Mouse (Mus musculus) hindbrain, embryonic 12.5 days (tissue): ENCODE data around the gene Ppm1m. TPM values are rescaled to one million over a fixed set of nuclear protein-coding genes. Genes with fewer than 3 reads are reported as not detected.

Experiments
- ATAC-seq: fragments of 200-750 bp; cut with Nextera tagmentation; 2 replicates; pipeline ENCODE4 v1.8.0; 2017; ENCODE audit warnings: moderate TSS enrichment; ENCODE audit not compliant: low FRiP score
- H3K27ac ChIP-seq: fragments of 300-500 bp; sonication (generic); 2 replicates; pipeline ENCODE4 v1.5.1; 2016; ENCODE audit warnings: mild to moderate bottlenecking
- H3K27me3 ChIP-seq: fragments of 300-500 bp; sonication (generic); 2 replicates; pipeline ENCODE4 v1.6.1; 2016; ENCODE audit warnings: mild to moderate bottlenecking
- H3K36me3 ChIP-seq: fragments of 300-500 bp; sonication (generic); 2 replicates; pipeline ENCODE4 v1.6.1; 2016; ENCODE audit warnings: mild to moderate bottlenecking
- H3K4me1 ChIP-seq: fragments of 300-500 bp; sonication (generic); 2 replicates; pipeline ENCODE4 v1.6.1; 2016
- H3K4me2 ChIP-seq: fragments of 300-500 bp; sonication (generic); replicated peaks from 2 replicates; pipeline ENCODE4 v1.6.1; 2016; ENCODE audit warnings: mild to moderate bottlenecking
- H3K4me3 ChIP-seq: fragments of 300-500 bp; sonication (generic); 2 replicates; pipeline ENCODE4 v1.5.1; 2016; ENCODE audit warnings: mild to moderate bottlenecking
- H3K9ac ChIP-seq: fragments of 300-500 bp; sonication (generic); 2 replicates; pipeline ENCODE4 v1.6.1; 2016; ENCODE audit warnings: mild to moderate bottlenecking, moderate library complexity
- H3K9me3 ChIP-seq: fragments of 300-500 bp; sonication (generic); replicated peaks from 2 replicates; pipeline ENCODE4 v1.6.1; 2016; ENCODE audit warnings: mild to moderate bottlenecking
- WGBS: fragments of 180-500 bp; shearing (Covaris S2); methylation state at CpG from one replicate; pipeline ENCODE4 v1.1.7; 2016; 5-methylcytosine and 5-hydroxymethylcytosine counted together
- polyA plus RNA-seq: library from polyadenylated mRNA; unstranded; fragments of >200 nt; fragmentation: Nextera tagmentation; extraction: Ambion mirVana; gene quantifications from 2 replicates; pipeline ENCODE4 v1.2.1, GENCODE M21; 2016

Ppm1m gene
- 32.3 and 37.0 TPM in 2 replicates for polyA plus RNA-seq

DNA sequence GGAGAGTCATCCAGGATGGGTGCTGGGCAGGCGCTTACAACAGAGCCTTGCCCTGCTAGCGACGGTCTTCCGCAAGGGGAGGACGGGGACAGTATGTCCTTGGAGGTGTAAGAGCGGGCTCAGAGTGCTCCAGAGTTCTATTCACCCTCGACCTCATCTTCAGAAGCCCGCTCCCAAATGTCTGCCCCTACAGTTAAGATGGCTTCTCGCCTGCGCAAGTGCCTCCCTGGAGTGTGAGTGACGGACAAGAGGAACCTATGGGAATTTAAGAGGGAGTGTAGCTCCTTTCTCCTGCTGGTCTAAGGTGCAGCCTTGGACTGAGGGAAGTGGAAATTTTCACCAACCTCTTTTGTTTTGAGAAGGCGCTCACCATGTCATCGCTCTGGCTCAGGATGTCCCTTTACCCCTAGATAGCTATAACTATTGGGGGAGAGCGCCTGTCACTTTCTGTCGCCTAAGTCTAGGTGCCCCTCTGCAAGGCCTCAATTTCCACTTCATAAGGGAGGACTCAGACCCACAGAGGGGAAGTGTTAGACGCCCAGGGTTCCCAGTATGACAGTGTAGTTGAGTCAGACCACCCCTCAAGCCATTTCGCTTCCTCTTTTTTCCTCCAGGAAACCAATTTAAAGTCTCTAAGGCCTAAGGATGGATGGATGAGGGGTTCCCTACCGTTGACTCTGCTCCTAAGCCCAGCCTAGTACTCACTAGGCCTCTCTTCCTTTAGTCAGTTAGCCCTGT, at the start of gene Ppm1m:
Gene Ppm1m (minus strand): TSS at position 212 of the 738 bp plus-strand sequence.
- no peaks in the 10 kb centered on the region for H3K9me3 ChIP-seq
- no peaks in the 10 kb centered on the region for H3K36me3 ChIP-seq
- no peak within 1 kb of the TSS for H3K27ac ChIP-seq
- H3K4me1 ChIP-seq: peaks cover 39% of the 10 kb centered on the region
- WGBS: 38% methylated on average over 18 of the region's 18 CpGs
- 0 out of 2 replicates have a peak, but pooled peaks cover 4% of the 10 kb centered on the region for H3K27me3 ChIP-seq
- peak within 1 kb of the TSS; percentile 63 for H3K4me3 ChIP-seq
- peak within 1 kb of the TSS; percentile 78 for H3K9ac ChIP-seq
- H3K4me2 ChIP-seq: peak within 1 kb of the TSS; percentile 71
- ATAC-seq: no peak

GRCm38 (mm10) chr9:106242813-106243488, 43.4 kb upstream of the Ppm1m start:
- 74% methylated on average over 19 of the region's 19 CpGs for WGBS
- Histone ChIP-seq H3K4me1 (peaks cover 15% of the 10 kb centered on the region), H3K9ac (no peak overlapping the region), H3K27me3 (no peaks in the 10 kb centered on the region), H3K4me3 (no peak overlapping the region), H3K36me3 (peaks cover 52% of the 10 kb centered on the region), H3K9me3 (no peaks in the 10 kb centered on the region), H3K4me2 (no peak overlapping the region), H3K27ac (no peak overlapping the region)
- no peak for ATAC-seq

- H3K4me1 ChIP-seq: peaks cover 6% of the 10 kb centered on the region
- no peak for ATAC-seq
- H3K4me3 ChIP-seq: no peak overlapping the region
- H3K9ac ChIP-seq: no peak overlapping the region
- no peaks in the 10 kb centered on the region for H3K27me3 ChIP-seq
- no peak overlapping the region for H3K4me2 ChIP-seq
- H3K36me3 ChIP-seq: peaks cover 65% of the 10 kb centered on the region
- no peak overlapping the region for H3K27ac ChIP-seq
- H3K9me3 ChIP-seq: no peaks in the 10 kb centered on the region
- 91% methylated on average over 10 of the region's 10 CpGs for WGBS
These were observed 42.1 kb upstream of the Ppm1m start for GRCm38 (mm10) chr9:106241541-106242164.

GRCm38 (mm10) chr9:106237878-106238277, 38.3 kb upstream of the Ppm1m start:
- Histone ChIP-seq H3K4me3 (no peak overlapping the region), H3K4me2 (no peak overlapping the region), H3K4me1 (no peaks in the 10 kb centered on the region), H3K27ac (no peak overlapping the region), H3K9ac (no peak overlapping the region), H3K36me3 (peaks cover 98% of the 10 kb centered on the region), H3K27me3 (no peaks in the 10 kb centered on the region), H3K9me3 (no peaks in the 10 kb centered on the region)
- WGBS: 94% methylated on average over 10 of the region's 10 CpGs
- no peak for ATAC-seq

- Histone ChIP-seq H3K36me3 (peaks cover 98% of the 10 kb centered on the region), H3K9me3 (no peaks in the 10 kb centered on the region), H3K4me2 (no peak overlapping the region), H3K27me3 (no peaks in the 10 kb centered on the region), H3K9ac (no peak overlapping the region), H3K27ac (no peak overlapping the region), H3K4me1 (no peaks in the 10 kb centered on the region), H3K4me3 (no peak overlapping the region)
- ATAC-seq: no peak
- 89% methylated on average over 8 of the region's 8 CpGs for WGBS
These were observed 37.9 kb upstream of the Ppm1m start for GRCm38 (mm10) chr9:106237401-106237800.

GRCm38 (mm10) chr9:106236818-106237211, 37.3 kb upstream of the Ppm1m start:
- H3K36me3 ChIP-seq: peaks cover 94% of the 10 kb centered on the region
- no peak overlapping the region for H3K4me2 ChIP-seq
- ATAC-seq: no peak
- WGBS: 87% methylated on average over 3 of the region's 3 CpGs
- no peaks in the 10 kb centered on the region for H3K9me3 ChIP-seq
- no peak overlapping the region for H3K27ac ChIP-seq
- H3K4me1 ChIP-seq: no peaks in the 10 kb centered on the region
- H3K9ac ChIP-seq: no peak overlapping the region
- H3K4me3 ChIP-seq: no peak overlapping the region
- H3K27me3 ChIP-seq: no peaks in the 10 kb centered on the region

- Histone ChIP-seq H3K36me3 (peaks cover 89% of the 10 kb centered on the region), H3K27ac (no peak overlapping the region), H3K27me3 (no peaks in the 10 kb centered on the region), H3K4me2 (no peak overlapping the region), H3K9ac (no peak overlapping the region), H3K4me3 (no peak overlapping the region), H3K9me3 (no peaks in the 10 kb centered on the region), H3K4me1 (no peaks in the 10 kb centered on the region)
- ATAC-seq: no peak
- WGBS: 89% methylated on average over 23 of the region's 23 CpGs
These were observed 36.7 kb upstream of the Ppm1m start for GRCm38 (mm10) chr9:106236156-106236817.

GRCm38 (mm10) chr9:106235194-106235830, 35.8 kb upstream of the Ppm1m start:
- H3K27me3 ChIP-seq: no peaks in the 10 kb centered on the region
- H3K27ac ChIP-seq: no peak overlapping the region
- H3K4me3 ChIP-seq: no peak overlapping the region
- no peak for ATAC-seq
- peaks cover 81% of the 10 kb centered on the region for H3K36me3 ChIP-seq
- no peaks in the 10 kb centered on the region for H3K9me3 ChIP-seq
- no peak overlapping the region for H3K4me2 ChIP-seq
- H3K4me1 ChIP-seq: no peaks in the 10 kb centered on the region
- no peak overlapping the region for H3K9ac ChIP-seq
- WGBS: 91% methylated on average over 23 of the region's 23 CpGs

DNA sequence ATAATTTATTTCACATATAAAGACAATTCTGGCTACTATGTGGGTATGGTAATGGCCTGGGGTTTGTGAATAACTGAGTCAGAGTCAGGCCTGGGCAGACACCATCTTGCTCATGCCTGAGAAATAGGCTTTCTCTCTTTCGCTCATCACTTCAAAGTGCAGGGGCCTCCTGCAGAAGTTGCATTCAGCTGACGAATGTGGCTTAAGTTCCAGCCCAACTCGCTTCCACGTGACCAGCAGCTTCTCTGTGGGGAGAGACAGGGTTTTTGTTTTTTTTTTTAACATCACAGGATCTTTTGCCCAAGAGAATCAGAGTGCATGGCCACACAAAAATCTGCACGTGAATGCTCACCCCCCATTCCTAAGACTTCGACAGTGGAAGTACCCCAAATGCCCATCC, 34.4 kb upstream of the Ppm1m start:
- Histone ChIP-seq H3K27ac (no peak overlapping the region), H3K4me3 (no peak overlapping the region), H3K9ac (no peak overlapping the region), H3K27me3 (no peaks in the 10 kb centered on the region), H3K9me3 (no peaks in the 10 kb centered on the region), H3K4me2 (no peak overlapping the region), H3K4me1 (no peaks in the 10 kb centered on the region), H3K36me3 (peaks cover 68% of the 10 kb centered on the region)
- WGBS: 86% methylated on average over 6 of the region's 6 CpGs
- no peak for ATAC-seq

DNA sequence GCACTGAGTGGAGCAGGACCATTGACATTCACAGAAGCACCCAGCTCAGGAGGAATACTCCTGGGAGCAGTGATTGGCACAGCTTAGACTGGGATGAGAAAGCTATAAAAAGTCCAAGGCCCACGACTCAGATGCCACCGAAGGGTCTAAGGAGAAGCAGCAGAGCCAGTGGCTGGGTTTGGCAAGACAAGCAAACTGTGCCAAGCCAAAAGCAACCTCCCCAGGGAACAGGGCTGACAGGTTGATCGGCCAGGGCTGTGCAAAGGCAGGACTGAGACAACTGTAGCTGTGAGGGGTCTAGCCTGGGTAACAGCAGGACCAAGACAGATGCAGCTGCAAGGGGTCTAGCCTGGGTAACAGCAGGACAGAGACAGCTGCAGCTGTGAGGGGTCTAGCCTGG, 33.4 kb upstream of the Ppm1m start:
- Histone ChIP-seq H3K9ac (no peak overlapping the region), H3K4me2 (no peak overlapping the region), H3K27me3 (no peaks in the 10 kb centered on the region), H3K9me3 (no peaks in the 10 kb centered on the region), H3K4me3 (no peak overlapping the region), H3K36me3 (peaks cover 58% of the 10 kb centered on the region), H3K27ac (no peak overlapping the region), H3K4me1 (no peaks in the 10 kb centered on the region)
- WGBS: 92% methylated on average over 3 of the region's 3 CpGs
- ATAC-seq: no peak

DNA sequence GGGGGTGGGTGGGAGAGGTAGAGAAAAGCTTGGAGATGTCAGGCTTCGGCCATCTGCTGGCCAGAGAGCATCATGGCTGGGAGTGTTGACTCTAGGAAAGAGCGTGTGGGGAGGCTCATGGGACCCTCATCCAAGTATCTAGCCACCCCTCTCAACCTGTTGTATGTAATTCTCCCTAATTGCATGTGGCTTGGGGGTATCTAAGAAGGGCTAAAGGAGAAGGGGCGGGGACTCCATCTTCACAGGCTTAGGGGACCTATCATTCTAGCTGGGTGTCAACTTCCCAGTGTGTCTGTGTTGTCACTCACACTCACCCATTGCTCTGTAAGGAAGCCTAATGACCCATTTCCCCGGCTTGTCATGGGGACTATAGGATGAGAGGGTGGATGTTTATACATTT, 32.3 kb upstream of the Ppm1m start:
- 87% methylated on average over 4 of the region's 4 CpGs for WGBS
- Histone ChIP-seq H3K9me3 (no peaks in the 10 kb centered on the region), H3K36me3 (peaks cover 46% of the 10 kb centered on the region), H3K27ac (no peak overlapping the region), H3K9ac (no peak overlapping the region), H3K4me2 (no peak overlapping the region), H3K27me3 (no peaks in the 10 kb centered on the region), H3K4me3 (no peak overlapping the region), H3K4me1 (no peaks in the 10 kb centered on the region)
- no peak for ATAC-seq

DNA sequence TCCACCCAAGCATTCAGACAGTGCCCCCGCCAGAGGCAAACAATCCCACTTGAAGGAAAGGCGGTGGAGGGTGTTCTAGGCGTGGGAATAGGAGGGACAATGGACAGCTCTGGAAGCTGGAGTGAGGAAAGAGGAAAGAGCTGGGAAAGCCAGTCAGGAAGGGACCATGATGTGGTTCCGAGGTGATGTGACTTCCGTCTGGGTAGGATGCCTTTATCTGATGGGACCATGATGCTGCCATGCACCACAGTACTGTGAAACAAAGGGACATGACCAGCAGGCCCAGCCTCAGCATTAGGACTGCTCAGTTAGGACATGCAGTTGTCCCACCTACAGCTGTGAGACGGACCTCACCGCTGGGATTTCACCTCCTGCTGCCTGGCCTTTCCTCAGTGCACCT, 31.7 kb upstream of the Ppm1m start:
- 84% methylated on average over 7 of the region's 7 CpGs for whole genome bisulfite sequencing
- Histone ChIP-seq H3K27me3 (no peaks in the 10 kb centered on the region), H3K9ac (no peak overlapping the region), H3K27ac (no peak overlapping the region), H3K4me1 (peaks cover 4% of the 10 kb centered on the region; the same call in 1 of the 2 replicates), H3K9me3 (no peaks in the 10 kb centered on the region), H3K4me3 (no peak overlapping the region), H3K36me3 (peaks cover 40% of the 10 kb centered on the region), H3K4me2 (no peak overlapping the region)
- no peak for ATAC-seq
